Mouse (Mus musculus): ENCODE results near the gene Scrn2. TPM values are rescaled to one million over a fixed set of nuclear protein-coding genes. Genes with fewer than 3 reads are reported as not detected.

Gene Scrn2
- polyA plus RNA-seq, 1 experiment from 2014 or later, result 8.6 TPM

GRCm38 (mm10) chr11:97080291-97080690 is 50.6 kb downstream of the Scrn2 start:
- H3K36me3 ChIP-seq (ENCODE audit: control insufficient read depth, insufficient read depth, low read length), result no peaks in the 10 kb centered on the region
- no peak overlapping the region for H3K27ac ChIP-seq (ENCODE audit: low read depth, low read length)
- no peak overlapping the region for H3K4me2 ChIP-seq (ENCODE audit: low read depth, low read length)
- no peak overlapping the region for H3K9ac ChIP-seq (replicated peaks; ENCODE audit: low read depth, low read length)
- WGBS, result 48% methylated on average over 9 of the region's 9 CpGs
- H3K9me3 ChIP-seq (ENCODE audit: control insufficient read depth, low read length), result no peaks in the 10 kb centered on the region
- ATAC-seq (ENCODE audit: low read depth), result no peak
- 0 out of 2 replicates have a peak, but pooled peaks cover 3% of the 10 kb centered on the region for H3K4me1 ChIP-seq (ENCODE audit: control insufficient read depth, insufficient read depth, low read length)
- no peak overlapping the region for H3K4me3 ChIP-seq (ENCODE audit: low read depth, low read length)
- H3K27me3 ChIP-seq (ENCODE audit: control insufficient read depth, insufficient read depth, low read length), result no peaks in the 10 kb centered on the region

GRCm38 (mm10) chr11:97082977-97083376 is 53.2 kb downstream of the Scrn2 start:
- H3K4me1 ChIP-seq (ENCODE audit: control insufficient read depth, insufficient read depth, low read length), result 0 out of 2 replicates have a peak, but pooled peaks cover 3% of the 10 kb centered on the region
- H3K36me3 ChIP-seq (ENCODE audit: control insufficient read depth, insufficient read depth, low read length), result no peaks in the 10 kb centered on the region
- no peak overlapping the region for H3K27ac ChIP-seq (ENCODE audit: low read depth, low read length)
- H3K9me3 ChIP-seq (ENCODE audit: control insufficient read depth, low read length), result no peaks in the 10 kb centered on the region
- ATAC-seq (ENCODE audit: low read depth), result no peak
- no peak overlapping the region for H3K4me2 ChIP-seq (ENCODE audit: low read depth, low read length)
- 45% methylated on average over 11 of the region's 11 CpGs for WGBS
- H3K4me3 ChIP-seq (ENCODE audit: low read depth, low read length), result no peak overlapping the region
- H3K27me3 ChIP-seq (ENCODE audit: control insufficient read depth, insufficient read depth, low read length), result no peaks in the 10 kb centered on the region
- H3K9ac ChIP-seq (replicated peaks; ENCODE audit: low read depth, low read length), result no peak overlapping the region

Small RNA genes lying within 50 kb of the gene (microRNA-seq; reads per million reads assigned to microRNA genes)
- not detected for gene Mir8103

Other genes with a start within 250 kb of the Scrn2 start
- gene Cbx1, start 240.8 kb upstream of the Scrn2 start, polyA plus RNA-seq (2014; fragmentation: Nextera tagmentation; extraction: Ambion mirVana), result 62.5 and 66.5 TPM in 2 replicates
- gene Nfe2l1, start 200.0 kb upstream of the Scrn2 start, polyA plus RNA-seq (2014; fragmentation: Nextera tagmentation; extraction: Ambion mirVana), result 39.7 and 51.7 TPM in 2 replicates
- gene Copz2, start 180.1 kb upstream of the Scrn2 start, polyA plus RNA-seq (2014; fragmentation: Nextera tagmentation; extraction: Ambion mirVana), result 10.9 and 33.9 TPM in 2 replicates
- 80.0 and 82.4 TPM in 2 replicates for gene Cdk5rap3, start 113.4 kb upstream of the Scrn2 start, polyA plus RNA-seq (2014; fragmentation: Nextera tagmentation; extraction: Ambion mirVana)
- 0.09 and 0.36 TPM in 2 replicates for gene Prr15l, start 101.8 kb upstream of the Scrn2 start, polyA plus RNA-seq (2014; fragmentation: Nextera tagmentation; extraction: Ambion mirVana)
- 21.7 and 23.4 TPM in 2 replicates for gene Pnpo, start 86.0 kb upstream of the Scrn2 start, polyA plus RNA-seq (2014; fragmentation: Nextera tagmentation; extraction: Ambion mirVana)
- gene Sp2, start 47.0 kb upstream of the Scrn2 start, polyA plus RNA-seq (2014; fragmentation: Nextera tagmentation; extraction: Ambion mirVana), result 14.7 and 17.8 TPM in 2 replicates
- 0.09 TPM in 1 of 2 replicates, not detected in the other for gene Sp6, start 16.5 kb upstream of the Scrn2 start, polyA plus RNA-seq (2014; fragmentation: Nextera tagmentation; extraction: Ambion mirVana)
- 2.2 and 2.4 TPM in 2 replicates for gene Lrrc46, start 11.5 kb downstream of the Scrn2 start, polyA plus RNA-seq (2014; fragmentation: Nextera tagmentation; extraction: Ambion mirVana)
- 60.8 and 63.5 TPM in 2 replicates for gene Mrpl10, start 11.6 kb downstream of the Scrn2 start, polyA plus RNA-seq (2014; fragmentation: Nextera tagmentation; extraction: Ambion mirVana)
- 9.1 and 9.6 TPM in 2 replicates for gene Osbpl7, start 20.7 kb downstream of the Scrn2 start, polyA plus RNA-seq (2014; fragmentation: Nextera tagmentation; extraction: Ambion mirVana)
- 0.14 and 0.21 TPM in 2 replicates for gene Tbx21, start 85.4 kb downstream of the Scrn2 start, polyA plus RNA-seq (2014; fragmentation: Nextera tagmentation; extraction: Ambion mirVana)
- gene Tbkbp1, start 121.6 kb downstream of the Scrn2 start, polyA plus RNA-seq (2014; fragmentation: Nextera tagmentation; extraction: Ambion mirVana), result 8.4 and 9.0 TPM in 2 replicates
- gene Kpnb1, start 157.9 kb downstream of the Scrn2 start, polyA plus RNA-seq (2014; fragmentation: Nextera tagmentation; extraction: Ambion mirVana), result 32.1 and 38.0 TPM in 2 replicates

All from neural tube, embryonic 14.5 days (tissue).